Mouse (Mus musculus) heart, embryonic 10.5 days (tissue): ENCODE measurements at regions not wholly inside any gene's neighbourhood (a gene's known extent, or its start where the extent isn't known, plus 50 kb on each side); places are given as distances from the start of the nearest gene placed in this dataset.
A peak's percentile ranks its signal among the peaks of the same experiment; 100 is the strongest.

Source experiments
- DNase-seq: peaks from one replicate; pipeline ENCODE4 v3.0.0-alpha.2; 2017; ENCODE audit warnings: low spot score
- H3K27ac ChIP-seq: fragments of 300-500 bp; sonication (generic); 2 replicates; pipeline ENCODE4 v1.5.1; 2016; ENCODE audit warnings: mild to moderate bottlenecking
- H3K27me3 ChIP-seq: fragments of 300-500 bp; sonication (generic); 2 replicates; pipeline ENCODE4 v1.6.1; 2016; ENCODE audit warnings: mild to moderate bottlenecking; ENCODE audit not compliant: poor library complexity, insufficient read depth, severe bottlenecking
- H3K36me3 ChIP-seq: fragments of 300-500 bp; sonication (generic); 2 replicates; pipeline ENCODE4 v1.6.1; 2016; ENCODE audit warnings: mild to moderate bottlenecking, moderate library complexity
- H3K4me1 ChIP-seq: fragments of 300-500 bp; sonication (generic); 2 replicates; pipeline ENCODE4 v1.6.1; 2016; ENCODE audit warnings: mild to moderate bottlenecking
- H3K4me3 ChIP-seq: fragments of 300-500 bp; sonication (generic); 2 replicates; pipeline ENCODE4 v1.5.1; 2016; ENCODE audit warnings: mild to moderate bottlenecking, moderate library complexity
- H3K9me3 ChIP-seq: fragments of 300-500 bp; sonication (generic); 2 replicates; pipeline ENCODE4 v1.6.1; 2016; ENCODE audit warnings: mild to moderate bottlenecking, moderate library complexity
- WGBS: fragments of 180-500 bp; shearing (Covaris S2); methylation state at CpG from one replicate; pipeline ENCODE4 v1.1.7; 2016; 5-methylcytosine and 5-hydroxymethylcytosine counted together

DNA sequence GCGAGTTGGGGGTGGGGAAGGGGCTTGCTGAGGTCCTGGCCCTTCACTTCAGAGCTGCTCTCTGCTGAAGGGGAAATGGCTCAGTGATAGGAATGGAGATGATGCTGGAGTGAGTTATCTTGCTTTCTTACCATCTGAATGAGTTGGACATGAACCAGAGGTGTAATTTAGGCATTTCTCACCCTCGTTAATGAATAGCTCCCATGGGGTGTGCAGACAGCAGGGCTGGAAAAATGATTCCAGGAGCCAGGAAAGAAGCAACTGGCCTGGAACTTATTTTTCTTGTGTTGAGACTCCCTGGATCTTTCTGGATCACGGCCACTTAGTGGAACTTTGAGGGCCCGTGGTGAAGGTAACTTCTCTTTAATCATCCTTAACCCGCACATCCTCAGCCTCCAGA is 246.6 kb upstream of the Gm4791 start:
- no peak for DNase-seq
- 37% methylated on average over 5 of the region's 5 CpGs for whole genome bisulfite sequencing
- H3K27ac ChIP-seq, result no peak overlapping the region

DNA sequence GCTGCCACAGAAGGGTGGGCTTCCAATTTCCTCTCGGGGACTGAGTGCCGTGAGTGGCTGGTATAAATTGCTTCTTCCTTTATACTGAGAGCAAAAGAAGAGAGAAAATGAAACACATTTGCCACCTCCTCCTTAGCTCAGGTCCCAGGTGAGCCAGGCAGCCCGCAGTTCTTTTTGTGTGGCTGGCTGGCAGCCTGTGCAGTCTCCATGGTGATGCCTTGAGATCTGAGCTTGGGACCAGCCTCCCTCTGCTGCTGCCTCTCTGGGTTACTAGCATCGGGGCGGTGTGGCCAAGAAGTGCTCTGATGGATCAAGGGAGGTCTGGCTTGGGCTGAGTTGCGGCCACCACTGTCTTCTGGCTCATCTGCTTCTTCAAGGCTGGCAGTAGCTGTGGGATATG is 249.1 kb upstream of the Gm4791 start:
- WGBS, result 84% methylated on average over 6 of the region's 6 CpGs
- DNase-seq, result peak; percentile 73
- no peaks in the 10 kb centered on the region for H3K36me3 ChIP-seq
- H3K4me1 ChIP-seq, result 0 out of 2 replicates have a peak, but pooled peaks cover 8% of the 10 kb centered on the region
- H3K4me3 ChIP-seq, result no peak overlapping the region
- H3K27ac ChIP-seq, result no peak overlapping the region
- H3K9me3 ChIP-seq, result no peaks in the 10 kb centered on the region
- peaks cover 23% of the 10 kb centered on the region for H3K27me3 ChIP-seq

More for the DNA sequence above, 246.6 kb upstream of the Gm4791 start:
- H3K4me1 ChIP-seq, result 0 out of 2 replicates have a peak, but pooled peaks cover 8% of the 10 kb centered on the region
- H3K9me3 ChIP-seq, result no peaks in the 10 kb centered on the region
- H3K36me3 ChIP-seq, result no peaks in the 10 kb centered on the region
- no peak overlapping the region for H3K4me3 ChIP-seq
- peaks cover 16% of the 10 kb centered on the region for H3K27me3 ChIP-seq

DNA sequence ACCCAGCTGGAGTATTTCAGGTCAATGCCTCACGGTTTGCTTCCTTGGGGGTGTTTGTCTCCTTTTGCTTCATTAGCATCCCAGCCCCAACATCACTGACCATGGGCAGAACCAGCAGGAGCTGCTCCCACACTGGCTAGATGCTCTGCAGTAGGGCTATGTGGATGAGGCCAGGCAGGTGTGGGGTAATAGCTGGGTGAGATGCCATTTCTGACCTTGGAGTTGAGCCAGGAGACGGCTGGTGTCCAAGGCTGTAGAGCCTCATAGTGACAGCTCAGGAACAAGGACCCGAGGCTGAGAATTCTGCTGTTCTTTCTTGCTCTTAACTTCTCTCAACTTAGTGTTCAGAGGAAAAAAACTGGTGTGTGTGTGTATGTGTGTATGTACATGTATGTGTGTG is 252.3 kb upstream of the Gm4791 start:
- whole genome bisulfite sequencing, result 70% methylated on average over 3 of the region's 3 CpGs
- peak; percentile 55 for DNase-seq

DNA sequence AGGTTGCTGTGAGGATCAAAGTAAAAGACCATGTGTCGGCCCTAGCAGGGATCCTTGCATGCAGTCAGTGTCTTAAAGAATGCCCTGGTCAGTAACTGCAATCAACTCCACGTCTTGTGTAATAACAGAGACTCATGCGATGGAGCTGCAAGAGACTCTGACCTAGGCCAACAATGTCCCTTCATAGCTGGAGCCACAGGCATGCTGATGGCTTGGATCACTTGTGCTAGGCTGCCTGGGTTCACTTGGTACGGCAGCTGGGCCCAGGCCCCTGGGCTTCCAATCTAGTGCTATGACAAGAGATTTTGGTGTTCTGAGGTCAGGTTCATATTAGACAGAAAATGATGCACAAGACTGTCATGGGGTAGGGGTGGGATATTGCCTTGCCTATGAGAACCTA is 258.0 kb upstream of the Gm4791 start:
- DNase-seq, result peak; percentile 64
- peaks cover 18% of the 10 kb centered on the region for H3K27me3 ChIP-seq

More for the DNA sequence above, 252.3 kb upstream of the Gm4791 start:
- Histone ChIP-seq H3K36me3 (no peaks in the 10 kb centered on the region), H3K9me3 (no peaks in the 10 kb centered on the region), H3K4me3 (no peak overlapping the region), H3K27me3 (peaks cover 23% of the 10 kb centered on the region), H3K27ac (no peak overlapping the region), H3K4me1 (no peaks in the 10 kb centered on the region)

DNA sequence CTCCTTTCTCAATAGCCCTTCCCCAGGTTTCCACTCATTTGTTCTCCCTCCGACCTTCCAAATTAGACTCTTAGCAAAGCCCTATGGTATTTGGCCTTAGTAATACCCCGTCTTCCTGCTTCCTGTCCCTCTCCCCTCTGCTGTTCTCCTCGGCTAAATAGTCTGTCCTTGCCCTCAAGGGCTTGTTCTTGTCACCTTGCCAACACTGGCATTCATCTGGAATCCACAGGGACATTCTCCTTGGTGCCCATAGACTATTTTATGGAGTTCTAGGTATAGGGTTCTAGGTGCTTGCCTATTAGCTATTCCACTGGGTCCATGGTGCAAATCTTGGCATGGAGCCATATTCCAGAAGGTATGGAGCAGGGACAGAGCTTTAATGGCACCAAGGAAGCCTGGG is 259.2 kb upstream of the Gm4791 start:
- H3K27me3 ChIP-seq, result peaks cover 24% of the 10 kb centered on the region
- 49% methylated on average over 3 of the region's 3 CpGs for WGBS
- H3K4me3 ChIP-seq, result no peak overlapping the region

More for the DNA sequence above, 258.0 kb upstream of the Gm4791 start:
- Histone ChIP-seq H3K4me1 (peaks cover 20% of the 10 kb centered on the region), H3K9me3 (no peaks in the 10 kb centered on the region), H3K36me3 (no peaks in the 10 kb centered on the region), H3K27ac (no peak overlapping the region), H3K4me3 (no peak overlapping the region)
- WGBS, result 82% methylated on average over 4 of the region's 4 CpGs

DNA sequence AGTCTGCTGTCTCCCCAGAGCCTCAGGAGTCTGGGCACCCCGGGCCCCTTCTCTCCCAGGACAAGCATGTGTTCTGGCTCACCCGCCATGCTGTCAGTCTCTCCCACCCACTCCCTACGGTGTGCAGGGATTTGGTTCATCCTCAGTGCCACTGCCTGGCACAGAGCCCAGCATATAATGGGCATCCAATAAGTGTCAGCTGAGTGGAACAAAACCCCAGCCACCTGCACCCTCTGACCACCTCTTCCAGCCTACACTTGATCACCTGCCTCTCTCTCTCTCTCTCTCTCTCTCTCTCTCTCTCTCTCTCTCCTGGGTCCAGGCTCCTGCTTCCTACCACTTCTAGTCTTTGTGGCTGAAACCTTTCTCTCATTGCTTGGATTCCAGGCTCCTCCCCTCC is 259.9 kb upstream of the Gm4791 start:
- H3K4me1 ChIP-seq, result peaks cover 20% of the 10 kb centered on the region
- no peaks in the 10 kb centered on the region for H3K36me3 ChIP-seq
- H3K27me3 ChIP-seq, result peaks cover 25% of the 10 kb centered on the region
- no peaks in the 10 kb centered on the region for H3K9me3 ChIP-seq
- DNase-seq, result no peak
- WGBS, result 63% methylated on average over 3 of the region's 3 CpGs
- H3K27ac ChIP-seq, result no peak overlapping the region
- H3K4me3 ChIP-seq, result no peak overlapping the region

More for the DNA sequence above, 259.2 kb upstream of the Gm4791 start:
- Histone ChIP-seq H3K9me3 (no peaks in the 10 kb centered on the region), H3K4me1 (peaks cover 20% of the 10 kb centered on the region), H3K36me3 (no peaks in the 10 kb centered on the region), H3K27ac (no peak overlapping the region)
- no peak for DNase-seq

DNA sequence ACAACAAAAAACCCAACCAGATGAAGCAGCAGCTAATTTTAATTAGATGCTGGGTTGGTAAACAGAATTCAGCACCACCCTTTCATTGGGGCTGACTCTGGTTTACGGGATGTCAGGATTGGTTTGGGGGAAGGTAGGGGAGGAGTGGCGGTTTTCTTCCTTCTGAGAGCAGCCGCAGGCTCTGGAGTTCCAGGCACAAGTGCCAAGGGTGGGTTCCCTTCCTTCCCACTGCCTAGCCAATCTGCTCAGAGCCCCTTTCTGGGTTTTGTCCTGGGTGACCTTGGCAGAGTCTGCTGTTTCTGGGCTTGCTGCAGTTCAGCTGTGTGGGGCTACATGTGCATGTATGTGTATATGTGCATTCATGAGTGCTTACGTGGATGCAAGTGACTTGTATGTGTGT is 260.5 kb upstream of the Gm4791 start:
- H3K9me3 ChIP-seq, result no peaks in the 10 kb centered on the region
- peaks cover 20% of the 10 kb centered on the region for H3K4me1 ChIP-seq
- H3K36me3 ChIP-seq, result no peaks in the 10 kb centered on the region
- no peak overlapping the region for H3K4me3 ChIP-seq
- no peak for DNase-seq
- peaks cover 29% of the 10 kb centered on the region for H3K27me3 ChIP-seq
- 60% methylated on average over 4 of the region's 4 CpGs for WGBS
- H3K27ac ChIP-seq, result no peak overlapping the region

DNA sequence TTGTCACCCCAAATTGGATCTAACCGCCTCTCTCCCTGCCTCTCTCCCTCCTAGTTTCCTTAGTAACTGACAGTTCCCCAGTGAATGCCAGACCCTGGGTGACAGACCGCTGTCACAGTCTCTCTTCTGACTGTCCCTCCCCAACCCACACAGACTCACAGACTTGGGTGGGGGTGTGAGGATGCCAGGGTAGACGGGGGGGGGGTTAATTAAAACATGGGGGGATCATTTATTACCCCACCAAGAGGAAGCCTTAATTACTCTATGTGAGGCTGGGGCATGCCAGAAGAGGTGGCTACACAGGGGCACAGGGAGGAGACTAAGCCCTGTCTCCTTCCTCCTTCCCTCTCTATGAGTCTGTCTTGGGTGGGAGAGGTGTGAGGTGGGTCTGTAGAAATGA is 261.1 kb upstream of the Gm4791 start:
- WGBS, result 46% methylated on average over 3 of the region's 3 CpGs
- Histone ChIP-seq H3K4me1 (peaks cover 20% of the 10 kb centered on the region), H3K36me3 (no peaks in the 10 kb centered on the region), H3K9me3 (no peaks in the 10 kb centered on the region), H3K4me3 (no peak overlapping the region), H3K27me3 (peaks cover 30% of the 10 kb centered on the region), H3K27ac (no peak overlapping the region)
- DNase-seq, result no peak

DNA sequence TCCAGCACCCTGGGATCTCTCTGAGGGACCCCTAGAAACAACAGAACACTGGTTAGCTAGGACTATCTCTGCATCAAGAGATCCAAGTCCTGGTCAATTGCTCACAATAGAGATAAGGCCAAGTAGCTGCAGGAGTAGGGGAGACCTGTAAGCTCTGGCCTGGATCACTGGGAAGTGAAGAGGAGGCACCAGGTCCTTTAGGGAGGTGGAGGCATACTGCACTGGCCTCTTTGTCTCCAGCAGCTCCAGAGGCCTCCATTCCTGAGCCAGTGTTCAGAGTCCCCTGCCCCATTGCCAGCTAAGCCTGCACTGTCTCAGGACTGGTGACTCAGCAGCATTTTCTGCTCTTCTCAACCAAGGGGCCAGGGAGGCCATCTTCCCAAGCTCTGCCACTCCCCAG is 262.3 kb upstream of the Gm4791 start:
- no peaks in the 10 kb centered on the region for H3K36me3 ChIP-seq
- no peak overlapping the region for H3K27ac ChIP-seq
- H3K4me1 ChIP-seq, result peaks cover 20% of the 10 kb centered on the region
- H3K9me3 ChIP-seq, result no peaks in the 10 kb centered on the region
- peaks cover 40% of the 10 kb centered on the region for H3K27me3 ChIP-seq
- H3K4me3 ChIP-seq, result no peak overlapping the region
- no peak for DNase-seq

DNA sequence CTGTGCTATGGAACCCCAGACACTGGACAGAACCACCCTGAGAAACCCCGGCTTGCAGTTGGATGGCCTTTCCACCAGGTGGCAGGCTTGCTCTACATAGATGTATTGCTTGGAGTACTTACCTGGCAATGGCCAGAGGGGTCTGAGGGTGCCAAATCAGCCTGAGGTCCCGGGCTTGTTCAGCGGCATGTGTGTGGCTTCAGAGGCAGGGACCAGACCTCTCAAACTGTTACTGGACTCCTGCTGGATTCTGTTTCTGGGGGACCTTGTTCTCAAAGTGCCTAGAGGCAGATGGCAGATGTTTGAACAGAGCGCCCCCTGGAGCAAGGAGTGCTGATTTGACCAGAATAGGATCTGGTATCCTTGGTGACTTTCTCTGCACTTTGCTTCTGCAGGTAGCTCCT is 262.9 kb upstream of the Gm4791 start:
- DNase-seq, result peak; percentile 91
- no peaks in the 10 kb centered on the region for H3K9me3 ChIP-seq
- peaks cover 42% of the 10 kb centered on the region for H3K27me3 ChIP-seq
- H3K27ac ChIP-seq, result no peak overlapping the region
- no peak overlapping the region for H3K4me3 ChIP-seq
- WGBS, result 7% methylated on average over 4 of the region's 4 CpGs
- peaks cover 20% of the 10 kb centered on the region for H3K4me1 ChIP-seq
- H3K36me3 ChIP-seq, result no peaks in the 10 kb centered on the region

DNA sequence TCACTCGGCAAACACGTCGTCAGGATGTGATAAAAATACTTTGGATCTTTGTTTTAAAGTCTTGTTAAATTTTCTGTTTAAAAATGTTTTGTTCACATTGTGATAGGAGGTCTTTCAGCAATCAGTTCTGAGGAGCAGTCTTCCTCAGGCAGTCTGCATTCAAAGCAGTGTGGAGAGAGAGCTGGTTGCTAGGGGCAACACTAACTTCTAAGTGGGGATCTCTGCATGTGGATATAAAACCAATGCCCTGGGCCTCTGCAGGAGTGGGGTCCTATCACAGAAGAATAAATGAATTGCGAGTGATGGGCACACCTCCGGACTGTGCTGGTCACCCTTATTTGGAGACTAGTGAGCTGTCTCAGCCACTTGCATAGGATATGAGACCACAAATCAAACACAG is 270.1 kb upstream of the Gm4791 start:
- no peak for DNase-seq
- no peak overlapping the region for H3K27ac ChIP-seq
- WGBS, result 72% methylated on average over 5 of the region's 5 CpGs

DNA sequence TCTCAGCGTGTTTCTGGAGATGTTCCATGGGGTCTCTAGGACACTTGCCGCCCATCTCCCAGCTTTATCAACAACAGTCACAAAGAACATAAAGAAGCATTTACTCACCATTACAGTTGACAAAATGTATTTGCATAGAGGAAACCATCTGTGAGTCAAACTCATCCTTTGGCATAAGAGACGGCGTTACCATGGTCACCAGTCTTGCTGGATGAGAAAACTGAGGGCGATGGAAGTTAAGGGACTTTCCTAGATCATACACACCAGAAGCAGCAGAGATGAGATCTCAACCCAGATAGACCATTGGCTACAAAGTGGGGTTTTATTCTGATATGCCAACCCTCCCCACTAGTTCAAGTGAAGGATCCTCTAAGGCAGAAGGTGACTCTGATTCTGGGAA is 274.3 kb upstream of the Gm4791 start:
- WGBS, result 84% methylated on average over 5 of the region's 5 CpGs
- Histone ChIP-seq H3K27me3 (no peaks in the 10 kb centered on the region), H3K4me3 (no peak overlapping the region), H3K4me1 (no peaks in the 10 kb centered on the region), H3K27ac (no peak overlapping the region), H3K9me3 (no peaks in the 10 kb centered on the region), H3K36me3 (no peaks in the 10 kb centered on the region)
- no peak for DNase-seq

More for the DNA sequence above, 270.1 kb upstream of the Gm4791 start:
- H3K27me3 ChIP-seq, result peaks cover 16% of the 10 kb centered on the region
- H3K9me3 ChIP-seq, result no peaks in the 10 kb centered on the region
- H3K4me1 ChIP-seq, result no peaks in the 10 kb centered on the region
- no peaks in the 10 kb centered on the region for H3K36me3 ChIP-seq
- no peak overlapping the region for H3K4me3 ChIP-seq

DNA sequence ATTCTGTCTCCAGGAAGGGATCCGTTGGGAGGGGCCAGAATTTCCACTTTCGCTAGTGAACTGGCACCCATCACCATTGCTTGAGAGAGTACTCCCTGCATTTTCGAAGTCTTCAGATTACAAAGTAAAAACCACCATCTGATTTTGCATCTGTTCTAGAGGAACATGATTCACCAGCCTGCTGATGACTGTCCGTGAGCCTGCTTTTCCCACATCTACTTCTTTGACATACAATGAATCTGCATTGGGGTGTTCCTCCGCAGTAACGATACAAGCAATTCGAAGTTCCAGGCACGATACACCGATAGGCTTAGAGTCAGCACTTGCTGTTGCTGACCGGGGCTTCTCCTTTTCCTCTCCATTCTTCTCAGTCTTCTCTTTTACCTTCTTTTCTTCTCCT is 285.1 kb upstream of the Gm4791 start:
- WGBS, result 84% methylated on average over 10 of the region's 10 CpGs
- Histone ChIP-seq H3K27ac (no peak overlapping the region), H3K36me3 (no peaks in the 10 kb centered on the region), H3K27me3 (peaks cover 5% of the 10 kb centered on the region; the same call in 1 of the 2 replicates), H3K4me3 (no peak overlapping the region), H3K9me3 (no peaks in the 10 kb centered on the region), H3K4me1 (no peaks in the 10 kb centered on the region)
- DNase-seq, result no peak

DNA sequence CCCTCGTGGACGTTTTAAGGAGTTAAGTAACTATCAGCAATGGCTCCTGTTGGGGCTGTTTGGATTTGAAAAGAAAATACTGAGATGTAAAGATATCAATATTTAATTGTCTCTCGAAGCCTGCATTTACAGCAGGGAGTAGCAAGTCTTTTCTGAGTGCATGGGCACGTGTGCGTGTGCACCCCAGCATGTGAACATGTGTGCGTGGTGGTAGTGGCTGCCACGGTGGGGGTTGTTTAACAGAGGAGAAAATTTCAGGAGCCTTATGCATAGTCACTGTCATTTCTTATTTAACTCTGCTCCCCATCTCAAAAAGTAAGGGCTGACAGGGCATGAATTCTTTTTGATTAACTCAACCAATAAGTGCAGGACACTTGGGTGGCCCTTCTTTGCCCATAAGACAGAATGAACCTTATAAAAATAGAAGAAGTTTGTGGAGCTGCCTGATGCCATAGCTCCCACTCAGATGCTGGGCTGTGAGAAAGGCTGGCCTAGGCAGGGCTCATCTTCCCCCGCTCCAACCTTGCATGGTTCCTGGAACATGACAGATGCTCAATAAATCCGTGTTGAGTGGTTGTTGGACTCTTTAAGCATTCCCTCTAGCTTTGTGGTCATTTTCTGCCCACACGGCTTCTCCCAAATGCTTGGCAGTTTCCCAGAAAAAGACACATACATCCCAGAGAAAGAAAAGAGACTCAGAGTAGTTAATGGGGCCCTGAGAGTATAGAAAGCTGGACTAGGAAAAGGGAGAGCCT is 294.2 kb upstream of the Gm4791 start:
- peaks cover 27% of the 10 kb centered on the region for H3K27me3 ChIP-seq
- H3K9me3 ChIP-seq, result no peaks in the 10 kb centered on the region
- DNase-seq, result no peak
- WGBS, result 67% methylated on average over 10 of the region's 10 CpGs
- no peak overlapping the region for H3K4me3 ChIP-seq
- no peaks in the 10 kb centered on the region for H3K4me1 ChIP-seq
- no peak overlapping the region for H3K27ac ChIP-seq
- H3K36me3 ChIP-seq, result no peaks in the 10 kb centered on the region
